Mouse (Mus musculus) mesoderm, embryonic 11.5 days (tissue): Measurements from ENCODE around the gene Creb5.
"Not testable (repeated sequence)": the region's sequence is repeated elsewhere in the genome, so short reads cannot be mapped to it uniquely, and the experiment has no call there.

Experiments
- DNase-seq: peaks from one replicate; pipeline ENCODE4 v3.0.0-alpha.2; 2012; ENCODE audit warnings: low read depth, low spot score

Gene Creb5

GRCm38 (mm10) chr6:53319543-53320325 is 32.7 kb downstream of the Creb5 start:
- no peak for DNase-seq

DNA sequence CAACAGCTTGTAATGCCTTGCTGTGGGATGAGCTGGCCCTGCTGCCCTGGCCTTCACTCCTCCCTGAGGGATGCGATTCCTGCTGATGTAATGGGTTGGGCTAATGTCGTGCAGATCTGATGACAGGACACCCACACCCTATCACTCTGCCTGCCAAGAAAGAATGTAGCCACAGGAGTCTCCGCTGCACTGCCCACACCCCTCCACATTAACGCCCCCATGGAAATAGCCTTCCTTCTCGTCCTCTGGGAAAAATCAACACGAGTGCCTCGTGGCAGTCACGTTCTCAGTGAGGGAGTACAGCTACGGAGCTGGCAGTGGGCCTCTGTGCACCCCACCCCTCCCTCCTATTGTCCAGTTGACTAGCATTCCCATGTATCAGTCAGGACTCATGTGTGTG is 50.3 kb downstream of the Creb5 start:
- peak; percentile 35 for DNase-seq

DNA sequence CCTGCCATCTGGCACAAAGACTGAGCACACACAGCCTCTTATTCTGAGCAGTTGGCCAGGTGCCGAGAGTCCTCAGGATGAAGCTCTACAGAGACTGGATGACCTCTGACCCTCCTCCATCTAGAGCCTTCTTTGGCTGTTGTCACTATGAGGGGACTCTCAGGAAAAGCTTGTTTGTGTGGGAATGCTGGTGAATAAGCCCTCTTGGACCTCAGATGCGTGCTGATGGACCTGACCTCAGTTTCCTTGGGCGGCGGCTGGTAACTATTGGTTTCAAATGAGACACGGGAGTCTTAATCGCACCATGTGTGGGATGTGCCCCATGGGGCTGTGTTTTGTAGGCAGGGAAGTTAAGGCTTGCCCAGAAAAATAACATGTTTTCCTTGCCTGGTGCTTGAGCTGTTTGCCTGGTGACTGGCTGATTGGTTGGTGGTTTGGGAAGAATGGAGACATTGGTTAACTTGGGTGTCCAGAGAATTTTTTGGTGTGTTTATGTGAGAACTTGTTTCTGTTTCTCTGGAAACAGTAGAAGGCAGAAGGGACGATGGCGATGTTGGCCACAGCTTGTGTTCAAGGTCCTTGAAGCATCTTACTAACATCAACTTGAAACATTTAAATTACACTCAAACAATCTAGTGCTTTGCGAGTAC is 65.4 kb downstream of the Creb5 start:
- DNase-seq = no peak

DNA sequence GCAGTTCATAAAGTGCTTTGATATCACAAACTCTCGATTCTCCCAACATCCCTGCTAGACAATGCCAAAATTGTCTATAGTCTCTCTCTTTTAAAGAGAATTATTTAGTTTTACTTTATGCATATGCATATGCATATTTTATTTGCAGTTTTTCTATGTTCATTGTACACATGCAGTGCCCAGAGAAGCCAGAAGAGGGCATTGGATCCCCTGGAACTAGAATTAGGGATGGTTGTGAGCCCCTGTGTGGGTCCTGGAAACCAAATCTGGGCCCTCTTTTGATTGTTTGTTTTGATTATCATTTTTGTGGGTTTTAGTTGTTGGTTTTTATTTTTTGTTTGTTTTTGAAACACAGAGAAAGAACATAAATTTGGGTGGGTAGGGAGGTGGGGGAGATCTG is 69.3 kb downstream of the Creb5 start:
- DNase-seq = no peak

DNA sequence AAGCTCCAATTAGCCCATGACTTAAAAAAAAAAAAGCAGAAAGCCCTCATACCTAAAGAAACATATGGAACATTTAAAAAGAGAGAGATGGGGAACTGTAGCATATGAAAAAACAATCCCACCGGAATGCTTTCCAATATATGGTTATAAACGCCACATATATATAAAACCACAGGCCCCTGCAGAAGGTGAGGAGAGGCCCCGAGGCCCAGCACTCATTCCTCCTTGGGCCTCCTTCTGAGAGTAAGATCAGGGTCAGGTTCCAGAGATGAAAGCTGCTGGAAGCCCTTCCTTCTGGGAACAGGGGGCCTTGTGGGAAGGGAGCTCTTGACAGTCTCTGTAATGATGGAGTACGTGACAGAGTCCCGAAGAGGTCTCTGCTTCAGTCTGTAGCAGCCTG is 76.5 kb downstream of the Creb5 start:
- DNase-seq = no peak

DNA sequence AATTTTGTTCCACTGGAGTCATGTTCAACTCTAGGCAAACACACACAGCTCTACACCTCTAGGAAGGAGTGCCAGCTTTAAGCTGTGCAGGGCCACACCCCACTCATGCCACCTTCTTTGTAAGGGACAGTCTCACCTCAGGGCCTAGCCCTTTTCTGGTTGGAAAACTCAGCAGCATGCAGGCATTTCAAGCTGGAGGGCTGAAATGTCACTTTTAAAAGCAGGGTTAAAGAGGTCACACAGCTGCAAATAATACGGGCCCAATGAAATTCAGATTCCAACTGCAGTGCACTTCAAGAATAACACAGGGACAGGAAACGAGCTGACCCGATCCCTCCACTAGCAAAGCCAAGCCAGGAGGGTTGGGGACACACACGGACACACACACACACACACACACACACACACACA is 76.9 kb downstream of the Creb5 start:
- DNase-seq = peak; percentile 70

- no peak for DNase-seq
Observed at GRCm38 (mm10) chr6:53369147-53369546, 82.1 kb downstream of the Creb5 start.

DNA sequence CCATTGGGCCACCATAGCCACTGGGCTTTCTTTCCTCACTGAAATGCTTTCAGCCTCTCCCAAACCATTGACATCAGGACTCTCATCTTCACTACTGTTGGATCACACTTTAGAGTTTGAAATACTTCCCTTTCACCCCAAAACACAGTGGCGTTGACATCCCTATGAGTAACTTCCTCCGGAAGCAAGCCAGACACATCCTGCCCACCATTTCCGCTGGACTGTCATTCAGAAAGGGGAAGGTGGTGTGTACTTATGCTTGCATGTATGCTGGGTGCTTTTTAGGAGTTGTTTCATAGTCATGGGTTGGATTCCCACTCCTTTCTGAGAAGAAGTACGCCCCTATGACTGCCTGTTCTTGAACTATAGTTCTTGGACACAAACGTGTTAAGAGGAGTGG is 82.9 kb downstream of the Creb5 start:
- no peak for DNase-seq

DNA sequence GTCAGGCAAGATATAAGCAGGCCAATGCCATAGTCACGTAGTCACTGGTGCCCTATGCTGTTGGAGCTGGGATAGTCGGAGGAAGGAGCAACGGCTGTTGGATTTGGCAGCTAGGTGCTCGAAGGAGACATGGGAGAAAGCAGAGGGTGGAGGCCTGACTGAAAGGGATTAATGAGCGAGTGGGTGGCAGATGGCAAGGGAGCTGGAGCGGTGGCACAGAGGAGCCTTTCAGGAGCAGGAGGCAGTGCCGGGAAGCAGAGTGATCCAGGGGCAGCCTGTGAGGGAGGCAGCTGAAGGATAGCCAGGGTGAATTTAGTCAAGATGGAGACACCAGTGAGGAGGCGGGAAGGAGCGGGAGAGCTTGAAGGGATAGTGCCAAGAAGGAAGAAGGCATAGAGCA is 84.9 kb downstream of the Creb5 start:
- DNase-seq = no peak

- DNase-seq = no peak
Observed at GRCm38 (mm10) chr6:53374315-53374941, 87.4 kb downstream of the Creb5 start.

- DNase-seq = no peak
Observed at GRCm38 (mm10) chr6:53389277-53389676, 102.2 kb downstream of the Creb5 start.

- no peak for DNase-seq
Observed at GRCm38 (mm10) chr6:53390413-53390812, 103.3 kb downstream of the Creb5 start.

DNA sequence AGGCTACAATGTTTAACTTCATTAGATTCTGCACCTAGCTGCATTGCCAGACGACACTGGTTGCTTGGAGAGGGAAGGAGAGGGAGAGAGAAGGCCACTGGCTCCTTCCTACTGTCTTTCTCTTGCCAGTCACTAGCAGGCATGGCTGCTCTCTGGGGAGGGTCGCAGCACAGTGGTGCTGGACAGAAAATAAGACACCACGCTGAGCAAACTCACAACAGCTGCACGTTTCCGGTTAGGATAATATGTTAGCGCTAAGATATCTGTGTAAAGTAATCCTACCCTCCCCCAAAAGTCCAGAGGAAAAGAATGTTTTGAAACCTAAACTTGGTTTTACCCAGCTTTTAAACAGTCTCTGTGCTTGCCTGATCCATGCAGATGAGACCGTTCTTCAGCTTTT is 107.0 kb downstream of the Creb5 start:
- DNase-seq = no peak

- DNase-seq = no peak
Observed at GRCm38 (mm10) chr6:53395208-53395607, 108.1 kb downstream of the Creb5 start.

DNA sequence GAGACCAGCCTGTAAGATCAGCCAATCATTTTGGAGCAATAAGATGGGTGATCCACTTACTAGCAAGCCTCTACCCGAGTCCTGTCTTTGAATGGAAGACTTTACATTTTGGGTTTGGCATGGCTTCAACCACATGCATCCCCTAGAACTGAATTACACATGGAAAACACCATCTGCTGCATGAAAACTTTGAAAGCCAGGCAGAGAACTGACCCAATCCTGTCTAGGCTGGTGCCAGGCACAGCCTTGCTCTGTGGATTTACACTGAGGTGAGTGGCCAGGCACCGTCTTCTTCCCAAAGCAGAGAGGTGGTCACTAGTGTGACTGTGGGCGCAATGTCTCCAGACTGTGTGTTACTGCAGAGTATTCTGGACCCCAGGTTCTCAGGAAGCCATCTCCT is 109.4 kb downstream of the Creb5 start:
- no peak for DNase-seq

- peak; percentile 54 for DNase-seq
Observed at GRCm38 (mm10) chr6:53397797-53398196, 110.7 kb downstream of the Creb5 start.

DNA sequence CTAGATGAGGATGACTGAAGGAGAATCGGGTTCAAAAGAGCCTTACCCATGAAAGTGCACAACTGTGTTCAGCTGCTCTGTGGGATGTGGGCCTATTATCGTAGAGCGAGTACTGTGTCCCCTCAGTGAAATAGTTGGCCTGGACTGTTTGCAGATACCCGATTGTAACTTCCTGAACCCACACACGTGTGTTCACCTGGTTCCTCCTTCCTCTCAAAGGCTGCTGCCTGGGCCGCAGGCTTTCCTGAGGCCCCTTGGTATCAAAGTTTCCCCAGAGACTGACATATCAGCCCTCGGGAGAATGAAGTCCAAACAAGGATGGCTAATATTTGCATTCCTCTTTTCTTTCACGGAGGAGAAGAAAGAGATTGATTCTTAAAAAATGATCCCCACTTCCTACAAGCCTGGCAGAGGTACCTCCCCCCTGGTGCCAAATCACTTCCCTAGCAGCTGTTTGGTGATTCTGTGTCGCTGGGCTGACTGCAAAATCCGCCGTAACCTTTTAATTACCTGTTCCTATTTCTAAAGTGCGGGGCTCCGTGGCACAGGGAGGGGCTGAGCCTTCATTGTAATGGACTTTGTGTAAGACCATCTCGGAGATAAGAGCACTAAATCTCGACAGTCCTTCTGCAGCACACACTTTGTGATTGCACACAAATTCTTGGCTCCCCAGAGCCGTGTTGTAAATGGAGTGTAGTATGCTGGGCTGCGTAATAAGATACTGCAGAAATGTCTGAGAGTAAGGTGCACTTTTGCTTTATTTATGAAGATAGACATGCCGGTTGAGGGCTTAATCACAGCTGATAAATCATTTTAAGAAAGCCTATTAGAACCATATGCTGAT is 111.4 kb downstream of the Creb5 start:
- peak; percentile 63 for DNase-seq

DNA sequence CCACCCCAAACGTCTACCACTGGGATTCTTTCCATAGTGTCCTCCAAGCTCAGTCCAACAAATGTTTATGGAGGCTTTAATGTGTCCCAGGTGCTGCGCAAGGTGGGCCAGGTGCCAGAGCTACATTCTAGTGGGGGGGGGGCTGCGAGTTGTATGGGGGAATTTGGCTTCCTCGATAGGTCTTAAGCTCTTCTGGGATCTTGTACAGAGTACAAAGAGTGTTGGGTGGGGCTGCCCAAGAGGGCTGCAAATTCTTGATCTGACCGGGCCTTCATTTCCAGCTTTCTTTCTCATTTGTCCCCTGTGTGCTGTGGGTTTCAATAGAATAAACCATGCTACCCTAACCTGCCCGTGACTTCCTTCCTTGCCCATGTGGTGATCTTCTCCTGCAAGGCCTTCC is 114.3 kb downstream of the Creb5 start:
- no peak for DNase-seq

DNA sequence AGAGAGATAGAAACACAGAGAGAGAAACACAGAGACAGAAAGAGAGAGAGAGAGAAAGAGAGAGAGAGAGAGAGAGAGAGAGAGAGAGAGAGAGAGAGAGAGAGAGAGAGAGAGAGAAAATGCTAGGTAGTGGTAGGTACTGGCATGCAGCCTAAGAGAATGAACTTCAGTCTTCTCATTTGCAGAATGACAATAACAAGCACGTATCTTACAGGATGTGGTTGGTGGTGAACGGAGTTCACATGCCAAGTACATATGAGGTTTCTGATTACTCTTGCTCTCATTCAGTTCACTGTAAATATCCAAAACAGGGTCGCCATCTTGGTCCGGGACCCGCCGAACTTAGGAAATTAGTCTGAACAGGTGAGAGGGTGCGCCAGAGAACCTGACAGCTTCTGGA is 115.5 kb downstream of the Creb5 start:
- DNase-seq = not testable (repeated sequence)

DNA sequence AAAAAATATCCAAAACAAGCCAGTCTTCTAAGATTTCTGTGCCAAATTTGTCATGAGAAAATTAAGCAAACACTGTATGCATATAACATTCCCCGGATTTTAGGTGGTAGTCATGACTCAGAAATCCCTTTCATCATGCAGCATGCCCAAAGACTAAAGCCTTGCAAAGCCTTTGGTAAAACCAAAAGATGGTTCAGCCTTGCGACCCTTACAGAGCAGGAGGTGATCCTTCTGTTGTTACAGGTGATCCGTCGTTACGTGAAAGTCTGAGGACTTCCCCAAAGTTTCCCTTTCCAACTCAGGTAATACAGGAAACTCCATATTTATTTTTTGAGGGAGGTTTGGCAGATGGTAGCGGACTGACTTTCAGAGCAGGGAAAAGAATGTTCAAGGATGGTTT is 122.1 kb downstream of the Creb5 start:
- no peak for DNase-seq

DNA sequence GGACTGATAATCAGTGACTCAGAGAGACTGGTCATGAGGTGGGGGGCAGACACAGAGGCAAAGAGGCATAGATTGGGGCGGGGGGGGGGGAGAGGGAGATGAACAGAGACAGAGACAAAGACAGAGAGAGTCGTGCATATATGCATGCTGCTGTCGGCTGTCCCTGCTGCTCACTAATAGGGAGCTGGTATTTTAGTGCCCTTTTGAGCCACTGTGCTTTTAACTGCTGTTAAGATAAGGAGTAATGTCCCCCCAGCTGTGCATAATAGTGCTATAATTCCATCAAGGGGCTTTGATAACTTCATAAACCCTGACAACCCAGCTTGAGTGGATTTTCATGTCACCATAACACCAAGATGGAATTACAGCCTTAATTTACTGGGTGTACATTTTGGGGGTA is 134.3 kb downstream of the Creb5 start:
- no peak for DNase-seq

DNA sequence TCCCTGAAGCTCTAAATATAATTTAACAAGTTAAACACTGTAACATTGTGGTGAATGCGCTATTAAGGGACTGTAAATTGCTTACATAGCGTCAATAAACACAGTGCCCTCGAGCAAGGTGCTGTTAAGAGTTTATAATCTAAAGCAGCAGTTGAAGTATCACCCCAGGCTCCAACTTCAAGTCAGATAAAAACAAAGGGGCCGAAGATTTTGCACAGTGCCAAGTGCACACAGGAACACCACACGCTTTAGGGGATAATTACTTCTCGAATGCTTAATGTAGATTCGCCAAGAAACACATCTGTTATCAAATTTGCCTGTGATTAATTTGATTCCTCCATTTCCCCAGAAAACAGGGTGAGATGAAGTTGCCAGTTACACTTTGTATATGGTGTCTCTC is 142.3 kb downstream of the Creb5 start:
- no peak for DNase-seq
